Mouse (Mus musculus) embryonic facial prominence, embryonic 13.5 days (tissue): ENCODE data around the gene Eapp. TPM values are rescaled to one million over a fixed set of nuclear protein-coding genes. Genes with fewer than 3 reads are reported as not detected.
"Not testable (repeated sequence)": the region's sequence is repeated elsewhere in the genome, so short reads cannot be mapped to it uniquely, and the experiment has no call there.

Experiments used
- ATAC-seq: fragments of 200-750 bp; cut with Nextera tagmentation; 2 replicates; pipeline ENCODE4 v1.8.0; 2017; ENCODE audit warnings: low read depth; ENCODE audit not compliant: insufficient number of reproducible peaks, insufficient read depth, low FRiP score, low TSS enrichment
- H3K27ac ChIP-seq: fragments of 300-500 bp; sonication (generic); 2 replicates; pipeline ENCODE4 v1.5.1; 2015; ENCODE audit warnings: moderate library complexity, mild to moderate bottlenecking, inconsistent platforms
- H3K27me3 ChIP-seq: fragments of 300-500 bp; sonication (generic); 2 replicates; pipeline ENCODE4 v1.6.1; 2015; ENCODE audit warnings: mild to moderate bottlenecking, inconsistent platforms
- H3K36me3 ChIP-seq: fragments of 300-500 bp; sonication (generic); 2 replicates; pipeline ENCODE4 v1.6.1; 2015; ENCODE audit warnings: mild to moderate bottlenecking, inconsistent platforms
- H3K4me1 ChIP-seq: fragments of 300-500 bp; sonication (generic); 2 replicates; pipeline ENCODE4 v1.6.1; 2015; ENCODE audit warnings: inconsistent platforms
- H3K4me2 ChIP-seq: fragments of 300-500 bp; sonication (generic); 2 replicates; pipeline ENCODE4 v1.6.1; 2015; ENCODE audit warnings: moderate library complexity, mild to moderate bottlenecking, inconsistent platforms
- H3K4me3 ChIP-seq: fragments of 300-500 bp; sonication (generic); 2 replicates; pipeline ENCODE4 v1.5.1; 2015; ENCODE audit warnings: mild to moderate bottlenecking, inconsistent platforms
- H3K9ac ChIP-seq: fragments of 300-500 bp; sonication (generic); 2 replicates; pipeline ENCODE4 v1.6.1; 2015; ENCODE audit warnings: mild to moderate bottlenecking, inconsistent platforms
- H3K9me3 ChIP-seq: fragments of 300-500 bp; sonication (generic); 2 replicates; pipeline ENCODE4 v1.6.1; 2016; ENCODE audit warnings: inconsistent platforms
- WGBS: fragments of 180-500 bp; shearing (Covaris S2); methylation state at CpG from one replicate; pipeline ENCODE4 v1.1.7; 2015; ENCODE audit warnings: mixed read lengths; 5-methylcytosine and 5-hydroxymethylcytosine counted together
- polyA plus RNA-seq: library from polyadenylated mRNA; unstranded; fragments of >200 nt; fragmentation: Nextera tagmentation; extraction: Ambion mirVana; gene quantifications from 2 replicates; pipeline ENCODE4 v1.2.1, GENCODE M21; 2015

The Eapp gene
- polyA plus RNA-seq, 1 experiment from 2014 or later: 74.5 TPM

DNA sequence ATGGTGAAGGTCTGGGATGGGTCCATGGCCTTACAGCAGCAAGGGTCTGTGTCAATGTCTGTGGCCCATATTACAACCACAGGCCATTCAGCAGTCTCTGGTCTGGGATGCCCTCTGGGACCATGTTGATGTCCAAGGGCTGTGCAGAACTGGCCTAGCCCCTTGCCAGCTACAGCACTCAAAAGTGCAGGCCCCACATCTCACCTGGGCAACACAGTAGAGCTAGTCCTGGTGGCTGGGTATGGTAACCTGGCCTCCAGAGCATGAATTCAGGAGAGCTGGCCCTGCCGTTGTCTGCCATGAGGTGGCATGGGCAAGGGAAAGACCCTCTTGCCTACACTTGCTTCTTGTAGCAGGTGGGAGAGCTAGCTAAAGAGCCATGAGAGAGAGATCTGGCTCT is 27.6 kb downstream of the Eapp start:
- Histone ChIP-seq H3K4me2 (no peak overlapping the region), H3K9me3 (no peaks in the 10 kb centered on the region), H3K4me3 (no peak overlapping the region), H3K4me1 (no peaks in the 10 kb centered on the region), H3K27me3 (no peaks in the 10 kb centered on the region), H3K27ac (no peak overlapping the region), H3K36me3 (peaks cover 33% of the 10 kb centered on the region), H3K9ac (no peak overlapping the region)
- no peak for ATAC-seq
- WGBS: 100% methylated on average over 1 of the region's 1 CpGs

DNA sequence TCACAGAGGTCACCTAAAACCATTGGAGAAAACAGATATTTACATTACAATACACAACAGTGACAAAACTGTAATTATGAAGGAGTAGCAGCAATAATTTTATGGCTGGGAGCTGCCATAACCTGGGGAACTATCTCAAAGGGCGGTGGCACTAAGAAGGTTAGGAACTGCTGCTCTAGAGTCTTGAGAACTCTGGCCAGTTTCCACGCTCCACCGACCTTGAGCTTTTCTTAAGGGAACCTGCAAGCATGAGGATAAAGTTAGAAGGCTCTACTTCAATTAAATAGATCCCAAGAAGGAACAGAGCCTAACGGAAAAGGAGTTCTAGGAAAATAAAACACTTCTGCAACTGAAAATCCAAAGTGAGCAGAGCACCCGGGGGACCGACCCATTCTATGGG is 30.2 kb downstream of the Eapp start:
- Histone ChIP-seq H3K9me3 (no peaks in the 10 kb centered on the region), H3K27me3 (no peaks in the 10 kb centered on the region), H3K4me3 (no peak overlapping the region), H3K27ac (no peak overlapping the region), H3K4me2 (no peak overlapping the region), H3K36me3 (peaks cover 13% of the 10 kb centered on the region), H3K9ac (no peak overlapping the region), H3K4me1 (no peaks in the 10 kb centered on the region)
- no peak for ATAC-seq
- WGBS: 81% methylated on average over 6 of the region's 6 CpGs

DNA sequence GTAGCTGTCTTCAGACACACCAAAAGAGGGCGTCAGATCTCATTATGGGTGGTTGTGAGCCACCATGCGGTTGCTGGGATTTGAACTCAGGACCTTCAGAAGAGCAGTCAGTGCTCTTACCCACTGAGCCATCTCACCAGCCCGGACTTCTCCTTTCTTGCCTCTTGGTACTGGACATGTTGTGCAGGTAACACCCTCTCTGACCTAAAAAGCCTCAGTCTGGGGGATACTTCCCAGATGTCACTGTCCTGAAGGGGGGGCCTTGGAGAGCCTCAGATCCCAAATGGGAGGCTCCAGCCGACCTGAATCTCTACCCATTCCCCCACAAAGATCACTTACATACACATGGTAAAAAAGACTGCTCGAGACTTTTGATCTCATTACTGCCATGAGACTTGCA is 34.2 kb downstream of the Eapp start:
- not testable (repeated sequence) for H3K36me3 ChIP-seq, H3K4me2 ChIP-seq, H3K4me1 ChIP-seq, H3K4me3 ChIP-seq, H3K9me3 ChIP-seq, H3K27me3 ChIP-seq, H3K27ac ChIP-seq, ATAC-seq, H3K9ac ChIP-seq
- WGBS: 78% methylated on average over 5 of the region's 5 CpGs

DNA sequence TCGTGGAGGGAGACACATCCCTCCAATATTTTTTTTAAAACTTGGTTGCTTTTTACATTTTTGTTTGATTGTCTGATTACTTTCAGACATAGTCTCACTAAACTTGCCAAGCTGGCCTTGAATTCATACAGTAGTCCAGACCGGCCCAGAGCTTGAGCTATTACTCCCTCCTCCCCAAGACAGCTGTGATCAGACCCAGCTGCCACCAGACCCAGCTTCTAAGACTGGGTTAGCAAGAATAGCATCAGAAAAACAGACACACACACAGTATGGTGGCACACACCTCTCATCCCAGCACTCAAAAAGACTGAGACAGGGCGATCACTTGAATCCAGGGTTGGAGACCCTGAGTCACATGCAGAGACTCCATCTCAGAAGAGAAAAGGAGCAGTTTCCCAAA is 35.8 kb downstream of the Eapp start:
- Histone ChIP-seq H3K9me3 (no peaks in the 10 kb centered on the region), H3K4me3 (no peak overlapping the region), H3K4me1 (peaks cover 1% of the 10 kb centered on the region), H3K36me3 (no peaks in the 10 kb centered on the region), H3K27ac (no peak overlapping the region), H3K27me3 (no peaks in the 10 kb centered on the region), H3K4me2 (no peak overlapping the region), H3K9ac (no peak overlapping the region)
- no peak for ATAC-seq
- WGBS: 75% methylated on average over 3 of the region's 3 CpGs

DNA sequence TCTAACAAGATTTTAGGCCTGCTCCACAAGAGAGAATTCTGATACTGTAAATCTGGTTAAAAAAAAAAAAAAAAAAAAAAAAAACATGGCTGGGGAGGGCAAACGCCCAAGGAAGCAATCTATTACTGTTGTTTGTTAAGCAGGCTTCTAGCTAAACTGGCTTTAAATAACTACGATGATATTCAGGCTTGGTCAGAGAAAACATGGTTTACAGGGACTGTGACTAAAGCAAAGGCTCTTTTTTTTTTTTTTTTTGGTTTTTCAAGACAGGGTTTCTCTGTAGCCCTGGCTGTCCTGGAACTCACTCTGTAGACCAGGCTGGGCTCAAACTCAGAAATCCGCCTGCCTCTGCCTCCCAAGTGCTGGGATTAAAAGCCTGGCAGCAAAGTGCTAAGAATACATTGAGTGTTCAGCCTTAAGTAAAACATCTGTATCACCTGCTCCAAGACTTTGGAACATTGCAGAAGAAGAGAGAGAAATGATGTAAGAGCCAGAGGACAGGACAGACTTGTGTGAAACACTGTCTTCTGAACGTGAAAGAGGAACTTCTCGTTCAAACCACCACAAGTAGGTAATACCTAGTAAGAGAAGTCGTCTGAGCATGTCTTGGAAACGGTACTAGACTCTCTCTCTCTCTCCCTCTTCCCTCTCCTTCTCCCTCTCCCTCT is 37.1 kb downstream of the Eapp start:
- no peak for ATAC-seq
- H3K27me3 ChIP-seq: no peaks in the 10 kb centered on the region
- H3K4me3 ChIP-seq: no peak overlapping the region
- no peak overlapping the region for H3K27ac ChIP-seq
- no peaks in the 10 kb centered on the region for H3K9me3 ChIP-seq
- H3K36me3 ChIP-seq: no peaks in the 10 kb centered on the region
- peaks cover 14% of the 10 kb centered on the region for H3K4me1 ChIP-seq
- WGBS: 72% methylated on average over 7 of the region's 7 CpGs
- H3K9ac ChIP-seq: no peak overlapping the region
- H3K4me2 ChIP-seq: no peak overlapping the region

DNA sequence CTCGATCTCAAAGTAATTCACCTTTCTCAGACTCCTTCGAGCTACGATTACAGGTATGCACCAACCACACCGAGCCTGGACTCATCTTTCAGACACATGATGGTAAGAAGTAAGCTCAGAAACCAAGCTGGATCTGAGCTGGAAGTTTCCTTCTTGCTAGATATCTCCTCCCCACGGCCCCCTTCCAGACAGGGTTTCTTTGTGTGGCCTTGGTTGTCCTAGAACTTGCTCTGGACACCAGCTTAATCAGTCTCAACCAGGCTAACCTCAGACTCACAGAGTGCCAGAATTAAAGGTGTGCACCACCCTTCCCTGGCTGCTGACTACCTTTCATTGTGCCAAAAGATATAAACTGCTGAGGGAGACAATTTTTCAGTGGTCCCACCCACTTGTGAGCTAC is 37.7 kb downstream of the Eapp start:
- Histone ChIP-seq H3K4me3 (no peak overlapping the region), H3K9ac (no peak overlapping the region), H3K27me3 (no peaks in the 10 kb centered on the region), H3K36me3 (no peaks in the 10 kb centered on the region), H3K27ac (no peak overlapping the region), H3K4me1 (peaks cover 16% of the 10 kb centered on the region), H3K4me2 (no peak overlapping the region), H3K9me3 (no peaks in the 10 kb centered on the region)
- no peak for ATAC-seq
- 93% methylated on average over 5 of the region's 5 CpGs for WGBS

DNA sequence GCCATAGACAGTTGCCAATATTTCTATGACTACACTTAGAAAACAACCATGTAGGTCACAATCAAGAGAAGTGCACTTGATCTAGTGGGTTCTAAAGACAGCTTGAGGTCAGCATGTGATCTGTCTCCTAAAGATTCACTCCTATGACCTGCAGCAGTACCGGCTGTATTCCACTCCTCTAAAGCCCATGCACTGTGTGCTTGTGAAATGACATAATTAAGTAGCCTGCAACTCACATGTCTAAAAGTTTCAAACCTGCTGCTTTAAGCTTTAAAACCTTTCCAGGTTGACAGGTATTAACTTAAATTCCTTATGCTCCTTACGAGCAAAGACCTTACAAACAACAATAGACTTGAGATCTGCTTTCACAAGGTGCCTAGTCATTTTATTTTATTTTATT is 38.5 kb downstream of the Eapp start:
- H3K9ac ChIP-seq: no peak overlapping the region
- no peaks in the 10 kb centered on the region for H3K9me3 ChIP-seq
- ATAC-seq: no peak
- peak overlapping the region; percentile 67 for H3K4me3 ChIP-seq
- peaks cover 16% of the 10 kb centered on the region for H3K4me1 ChIP-seq
- no peak overlapping the region for H3K27ac ChIP-seq
- WGBS: 59% methylated on average over 2 of the region's 2 CpGs
- H3K4me2 ChIP-seq: peak overlapping the region; percentile 71
- no peaks in the 10 kb centered on the region for H3K36me3 ChIP-seq
- no peaks in the 10 kb centered on the region for H3K27me3 ChIP-seq

DNA sequence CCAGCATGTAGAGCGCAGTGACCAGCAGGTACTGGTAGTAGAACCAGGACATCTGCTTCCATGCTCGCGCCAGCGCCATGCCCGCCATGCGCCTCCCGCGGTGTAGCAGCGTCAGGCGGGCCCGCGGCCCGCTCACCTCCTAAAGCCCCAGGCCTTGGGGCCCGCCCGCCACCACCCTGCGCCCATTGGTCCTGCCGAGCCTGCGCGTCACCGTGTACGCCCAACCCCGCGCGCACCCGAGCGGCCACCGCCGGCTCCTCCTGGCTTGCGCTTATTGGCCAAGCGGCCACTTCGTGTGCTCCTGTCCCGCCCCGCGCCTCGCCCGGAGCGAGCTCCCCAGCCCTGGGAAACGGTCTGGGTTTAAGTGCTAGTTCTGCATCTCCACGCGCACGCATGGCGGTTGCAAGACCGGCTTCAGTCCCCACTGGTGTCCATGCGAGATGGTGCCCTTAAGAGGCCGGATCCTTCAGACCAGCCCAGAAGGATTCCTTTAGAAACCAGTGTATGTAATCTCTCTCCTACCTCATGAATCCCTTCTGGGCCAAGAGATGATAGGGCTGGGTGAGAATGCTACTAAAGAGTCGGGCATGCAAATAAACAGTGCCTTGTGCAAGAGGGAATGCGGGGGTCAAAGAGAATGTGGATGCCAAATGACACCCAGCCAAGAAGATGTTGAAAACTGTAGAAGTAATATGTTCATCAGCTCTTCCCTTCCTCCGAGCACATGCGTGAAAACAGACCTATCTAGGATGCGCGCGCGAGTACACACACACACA is 39.1 kb downstream of the Eapp start, which contains the start of gene Sptssa:
TSS of gene Sptssa (minus strand) at position 178 of the 776 bp plus-strand sequence.
- peak within 1 kb of the TSS; percentile 67 for H3K4me3 ChIP-seq
- H3K36me3 ChIP-seq: no peaks in the 10 kb centered on the region
- H3K4me1 ChIP-seq: peaks cover 21% of the 10 kb centered on the region
- H3K27me3 ChIP-seq: no peaks in the 10 kb centered on the region
- WGBS: 9% methylated on average over 53 of the region's 53 CpGs
- no peaks in the 10 kb centered on the region for H3K9me3 ChIP-seq
- peak within 1 kb of the TSS; percentile 83 for H3K9ac ChIP-seq
- peak within 1 kb of the TSS; percentile 71 for H3K4me2 ChIP-seq
- peak within 1 kb of the TSS; percentile 86 for H3K27ac ChIP-seq
- peak; percentile 100 for ATAC-seq

DNA sequence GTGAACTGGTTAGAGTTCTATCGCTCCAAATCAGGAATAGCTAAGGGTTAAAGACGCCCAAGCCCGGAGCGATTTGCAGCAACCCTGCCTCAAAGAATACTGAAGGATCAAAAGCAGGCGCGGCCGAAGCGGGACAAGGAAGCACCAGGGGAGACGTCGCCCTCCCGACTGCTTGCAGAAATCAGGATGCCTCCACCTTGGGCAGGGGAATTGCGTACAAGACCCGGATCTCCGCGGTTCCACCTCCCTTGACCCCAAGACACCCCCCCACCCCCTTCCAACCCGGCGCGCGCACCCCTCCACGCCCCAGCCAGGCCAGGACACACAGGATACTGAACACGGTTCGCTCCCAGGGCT is 39.7 kb downstream of the Eapp start:
- WGBS: under 1% methylated on average over 22 of the region's 22 CpGs
- H3K27ac ChIP-seq: peak overlapping the region; percentile 86
- peaks cover 21% of the 10 kb centered on the region for H3K4me1 ChIP-seq
- H3K36me3 ChIP-seq: no peaks in the 10 kb centered on the region
- H3K9me3 ChIP-seq: no peaks in the 10 kb centered on the region
- H3K4me2 ChIP-seq: peak overlapping the region; percentile 71
- H3K9ac ChIP-seq: peak overlapping the region; percentile 83
- no peak; the same call in 1 of the 2 replicates for ATAC-seq
- H3K4me3 ChIP-seq: peak overlapping the region; percentile 67
- no peaks in the 10 kb centered on the region for H3K27me3 ChIP-seq

DNA sequence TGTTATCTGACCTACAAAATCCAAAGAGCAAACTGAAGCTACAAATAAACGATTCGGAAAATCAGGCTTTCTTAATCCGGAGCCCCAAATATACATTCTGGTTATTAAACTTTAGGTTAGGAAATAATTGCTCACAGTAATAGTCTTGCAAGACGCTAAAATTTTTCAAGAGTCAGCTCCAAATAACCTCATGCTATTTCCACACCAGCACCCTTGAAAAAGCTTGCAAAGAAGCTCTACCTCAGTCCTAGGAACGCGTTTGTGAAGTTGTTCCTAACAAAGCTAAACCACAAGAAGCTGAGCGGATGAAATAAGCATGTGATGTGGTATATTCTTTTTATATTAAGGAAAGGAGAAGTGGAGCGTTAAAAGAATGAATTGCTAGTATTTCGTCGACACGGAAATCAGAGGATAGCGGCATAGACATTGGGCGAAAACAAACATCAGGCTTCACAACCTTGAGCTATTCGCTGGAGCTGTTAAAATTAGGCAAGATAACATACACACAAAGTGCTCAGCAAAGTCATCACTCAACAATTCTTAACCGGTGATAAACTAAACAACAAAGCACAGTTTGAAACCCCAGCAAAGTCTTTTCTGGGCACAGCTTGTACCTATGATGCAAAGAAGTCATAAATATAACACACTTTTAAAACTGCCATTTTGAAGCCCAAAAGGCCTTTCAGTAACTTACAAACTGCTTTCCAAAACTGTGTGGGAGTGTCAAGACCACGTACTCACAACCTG is 40.2 kb downstream of the Eapp start:
- WGBS: 19% methylated on average over 16 of the region's 16 CpGs
- Histone ChIP-seq H3K9me3 (no peaks in the 10 kb centered on the region), H3K4me1 (peaks cover 21% of the 10 kb centered on the region), H3K9ac (peak overlapping the region; percentile 83), H3K27ac (peak overlapping the region; percentile 86), H3K4me3 (peak overlapping the region; percentile 67), H3K4me2 (peak overlapping the region; percentile 71), H3K27me3 (no peaks in the 10 kb centered on the region), H3K36me3 (peaks cover 3% of the 10 kb centered on the region)
- ATAC-seq: no peak

DNA sequence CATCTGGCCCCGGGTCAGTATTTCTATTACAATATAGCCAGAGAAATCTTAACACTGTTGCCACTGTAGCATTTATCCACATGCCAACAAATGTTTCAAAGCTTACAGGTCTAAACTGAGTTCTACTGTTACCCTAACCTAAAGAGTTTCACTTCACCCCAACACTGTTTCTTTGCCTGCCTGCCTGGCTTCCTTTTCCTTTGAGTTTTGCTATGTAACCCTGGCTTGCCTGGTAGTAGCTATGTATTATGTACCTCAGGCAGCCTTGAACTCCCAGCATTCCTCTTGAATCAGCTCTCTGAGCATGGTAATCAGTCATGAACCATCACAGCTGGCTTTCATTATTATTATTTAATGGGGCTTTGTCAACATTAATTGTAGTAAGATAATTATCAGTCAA is 41.0 kb downstream of the Eapp start:
- H3K9me3 ChIP-seq: no peaks in the 10 kb centered on the region
- no peaks in the 10 kb centered on the region for H3K27me3 ChIP-seq
- 0 out of 2 replicates have a peak overlapping the region, but pooled peaks have one; percentile 12 for H3K9ac ChIP-seq
- 81% methylated on average over 1 of the region's 1 CpGs for WGBS
- peak overlapping the region; percentile 71 for H3K4me2 ChIP-seq
- no peak for ATAC-seq
- H3K36me3 ChIP-seq: peaks cover 10% of the 10 kb centered on the region
- H3K27ac ChIP-seq: no peak overlapping the region
- H3K4me3 ChIP-seq: peak overlapping the region; percentile 67
- peaks cover 21% of the 10 kb centered on the region for H3K4me1 ChIP-seq
